Mouse (Mus musculus): ENCODE measurements around the gene Wipf3.

Wipf3 gene

DNA sequence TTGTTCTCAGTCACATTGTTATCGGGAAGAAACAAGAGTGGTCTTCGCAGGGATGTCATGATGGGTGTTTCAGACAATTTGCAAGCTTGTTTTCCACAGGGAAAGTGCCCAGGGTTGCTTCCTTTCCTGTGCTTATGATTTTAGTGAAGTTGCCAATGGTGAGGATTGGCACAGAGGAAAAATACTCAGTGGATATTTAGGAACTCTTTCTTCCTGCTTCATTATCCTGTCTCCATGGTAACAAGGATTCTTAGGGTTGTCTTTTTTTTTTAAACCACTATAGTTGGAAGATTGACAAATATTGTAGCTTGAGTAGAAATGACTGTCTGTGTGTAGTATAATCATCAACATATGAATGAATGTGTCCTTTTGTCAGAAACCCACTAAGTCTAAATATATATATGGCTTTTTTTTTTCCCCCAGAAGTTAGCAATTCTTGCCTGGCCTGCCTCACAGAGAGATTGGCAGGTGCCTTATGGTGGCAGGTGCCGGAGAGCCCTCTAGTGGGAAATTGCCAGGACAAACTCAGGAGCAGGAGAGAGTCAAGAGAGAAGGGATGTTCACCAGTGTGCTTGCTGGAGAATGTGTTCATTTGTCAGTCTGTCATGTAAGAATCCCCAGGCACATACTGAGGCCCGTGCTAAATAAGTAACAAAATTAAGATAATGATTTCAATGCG is 49.4 kb downstream of the Wipf3 start:
- no peak for DNase-seq

DNA sequence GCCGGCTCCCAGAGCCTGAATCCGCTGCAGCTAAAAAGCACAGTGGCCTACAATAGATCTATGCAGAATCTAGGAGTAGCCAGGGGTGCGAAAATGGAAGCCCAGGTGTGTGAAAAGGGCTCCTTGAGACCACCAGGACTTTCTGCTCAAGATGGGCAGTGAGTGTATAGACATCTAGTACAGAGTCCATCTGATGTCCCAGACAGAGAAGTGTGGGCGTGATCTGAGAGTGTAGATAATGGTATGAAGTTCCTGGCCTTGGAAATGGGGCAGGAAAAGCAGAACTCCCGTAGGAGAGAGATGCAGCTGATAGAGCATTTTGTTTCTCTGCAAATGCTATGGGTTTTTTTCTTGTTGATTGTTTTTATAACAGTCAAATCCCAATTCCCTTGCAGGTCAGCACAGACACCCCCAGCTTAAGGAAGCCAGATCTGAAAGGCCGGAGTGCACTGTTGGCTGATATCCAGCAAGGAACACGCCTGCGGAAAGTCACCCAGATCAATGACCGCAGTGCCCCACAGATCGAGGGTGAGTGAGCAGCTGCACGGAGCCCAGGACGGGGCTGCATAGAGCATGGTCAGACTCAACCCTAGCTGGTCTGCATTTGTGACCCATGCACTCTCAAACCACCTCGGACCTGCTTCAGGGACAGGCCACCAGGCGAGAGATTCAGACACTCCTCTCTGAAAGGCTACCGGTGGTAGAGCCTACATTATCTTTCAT is 52.1 kb downstream of the Wipf3 start:
- no peak for DNase-seq

DNA sequence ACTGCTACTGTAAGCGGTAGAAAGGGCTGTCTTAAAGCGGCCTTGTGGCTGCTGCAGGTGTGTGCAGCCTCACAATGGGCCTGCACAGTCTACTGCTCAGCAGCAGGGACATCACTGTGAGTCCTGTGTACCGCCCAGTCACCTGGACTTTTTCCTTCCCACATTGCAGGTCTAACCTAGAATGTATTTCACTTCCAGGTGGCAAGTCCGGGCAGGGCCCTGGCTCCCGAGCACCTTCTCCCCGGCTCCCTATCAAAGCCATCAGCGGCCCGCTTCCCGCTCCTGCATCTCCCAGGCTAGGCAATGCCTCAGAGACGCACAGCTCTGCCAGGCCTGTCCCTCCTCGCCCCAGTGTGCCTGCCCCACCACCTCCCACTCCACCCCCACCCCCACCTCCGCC is 55.6 kb downstream of the Wipf3 start:
- DNase-seq: no peak

- peak; percentile 47 for DNase-seq
Measured at GRCm38 (mm10) chr6:54485435-54485901, 56.1 kb downstream of the Wipf3 start.

DNA sequence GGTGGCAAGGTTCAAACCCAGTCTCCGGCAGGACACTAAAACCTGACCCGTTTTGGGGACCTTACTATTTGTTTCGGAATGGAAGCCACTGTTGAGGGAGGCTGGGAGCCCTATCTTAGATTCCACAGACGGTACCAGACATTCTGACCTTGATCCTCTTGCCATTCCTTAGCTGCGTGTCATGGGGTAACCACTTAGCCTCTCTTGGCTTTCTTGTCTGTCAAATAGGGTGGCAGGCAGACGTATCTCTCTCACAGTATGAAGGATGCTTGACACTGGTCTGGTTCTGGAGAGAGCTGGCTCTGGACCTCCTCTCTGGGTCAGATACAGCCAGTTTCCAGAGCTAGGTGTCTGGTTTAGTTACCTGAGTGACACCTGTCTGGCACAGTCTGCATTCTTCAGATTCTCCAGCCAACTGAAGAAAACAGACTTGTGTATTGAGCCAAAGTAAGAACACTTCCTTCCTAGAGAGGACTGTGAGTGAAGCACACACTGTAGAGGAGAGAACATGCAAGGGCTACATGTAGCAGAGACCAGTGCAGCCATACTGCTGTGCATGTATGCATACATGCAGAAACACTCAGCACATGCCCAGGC is 56.7 kb downstream of the Wipf3 start:
- DNase-seq: no peak

DNA sequence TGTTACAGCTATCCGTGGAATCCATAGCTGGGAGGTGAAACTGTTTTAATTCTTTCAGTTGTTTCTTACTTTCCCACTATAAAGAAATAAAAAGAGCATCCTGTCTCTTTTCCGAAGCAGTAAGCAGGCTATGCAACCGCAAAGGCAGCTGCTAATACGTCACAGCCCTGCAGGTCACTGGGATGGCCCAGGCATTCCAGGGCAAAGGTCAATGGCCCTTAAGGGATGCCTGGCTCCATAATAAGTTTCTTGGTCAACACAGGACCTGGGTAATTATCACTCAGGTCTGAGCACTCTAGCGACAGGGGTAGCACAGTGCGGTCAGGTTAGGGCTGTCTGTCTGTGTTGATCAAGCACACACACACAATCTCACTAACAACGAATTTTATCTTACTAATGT is 61.7 kb downstream of the Wipf3 start:
- DNase-seq: no peak

DNA sequence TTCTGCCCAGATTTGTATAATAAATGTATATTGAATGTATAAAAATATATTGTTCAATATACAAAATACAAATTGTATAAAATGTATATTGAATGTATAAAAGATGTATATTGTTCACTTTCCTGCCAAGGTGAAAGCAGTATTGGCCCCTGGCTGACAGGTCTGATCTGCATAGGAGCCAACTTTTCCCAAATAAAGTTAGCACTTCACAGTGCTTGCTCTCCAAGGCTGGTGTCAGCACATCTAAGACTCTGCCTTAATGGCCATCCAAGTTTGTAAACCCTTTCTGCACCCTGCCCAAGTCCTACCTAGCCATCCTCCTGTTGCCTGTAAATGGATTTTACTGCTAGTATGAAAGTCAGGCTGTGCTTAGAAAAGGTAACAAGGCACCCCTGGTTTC is 64.7 kb downstream of the Wipf3 start:
- no peak for DNase-seq

GRCm38 (mm10) chr6:54494612-54495398 is 65.4 kb downstream of the Wipf3 start:
- DNase-seq: no peak

- DNase-seq: no peak
Measured at GRCm38 (mm10) chr6:54496214-54496613, 66.8 kb downstream of the Wipf3 start.

- DNase-seq: no peak
Measured at GRCm38 (mm10) chr6:54502661-54503115, 73.3 kb downstream of the Wipf3 start.

GRCm38 (mm10) chr6:54506318-54506717 is 76.9 kb downstream of the Wipf3 start:
- no peak for DNase-seq

- DNase-seq: peak; percentile 81
Measured at GRCm38 (mm10) chr6:54507002-54507401, 77.6 kb downstream of the Wipf3 start.

DNA sequence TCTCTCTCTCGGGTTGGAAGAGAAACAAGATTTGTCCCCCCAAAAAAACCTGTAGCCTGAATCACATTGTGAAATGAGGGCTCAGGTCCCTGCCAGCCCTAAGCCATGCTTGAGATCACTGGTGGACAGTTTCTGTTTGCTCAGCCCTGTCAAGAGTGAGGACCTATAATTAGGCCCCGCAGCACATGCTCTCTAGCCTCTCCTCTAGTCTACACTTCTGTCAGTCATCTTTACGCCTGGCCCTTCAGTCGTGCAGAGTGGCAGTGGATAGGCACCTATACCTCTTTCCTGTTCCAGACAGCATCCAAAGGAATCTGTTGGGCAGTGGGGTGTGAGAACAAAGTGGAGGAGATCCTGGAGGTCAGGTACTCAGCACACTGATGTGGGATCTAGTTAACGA is 78.4 kb downstream of the Wipf3 start:
- peak; percentile 24 for DNase-seq

- peak; percentile 33 for DNase-seq
Measured at GRCm38 (mm10) chr6:54508256-54508793, 78.9 kb downstream of the Wipf3 start.

DNA sequence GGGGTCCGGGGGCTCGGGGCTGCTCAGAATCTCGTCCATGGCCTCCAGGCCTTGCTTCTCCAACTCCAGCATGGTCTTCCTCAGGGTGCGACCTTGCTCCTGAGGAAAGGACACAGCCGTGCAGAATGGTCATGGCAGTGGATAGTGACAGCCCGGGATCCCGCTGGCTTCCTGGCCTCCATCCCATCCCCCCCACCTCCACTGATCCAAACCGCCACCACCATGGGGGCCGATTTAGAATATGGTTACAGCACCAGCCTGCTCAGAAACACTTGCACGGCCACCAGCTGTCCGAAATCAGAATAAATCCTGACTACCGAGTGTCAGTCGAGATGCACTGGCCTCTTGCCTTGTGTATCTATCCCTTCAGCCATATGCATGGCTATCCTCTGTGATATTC is 79.9 kb downstream of the Wipf3 start:
- DNase-seq: no peak

- no peak for DNase-seq
Measured at GRCm38 (mm10) chr6:54512256-54512655, 82.9 kb downstream of the Wipf3 start.

DNA sequence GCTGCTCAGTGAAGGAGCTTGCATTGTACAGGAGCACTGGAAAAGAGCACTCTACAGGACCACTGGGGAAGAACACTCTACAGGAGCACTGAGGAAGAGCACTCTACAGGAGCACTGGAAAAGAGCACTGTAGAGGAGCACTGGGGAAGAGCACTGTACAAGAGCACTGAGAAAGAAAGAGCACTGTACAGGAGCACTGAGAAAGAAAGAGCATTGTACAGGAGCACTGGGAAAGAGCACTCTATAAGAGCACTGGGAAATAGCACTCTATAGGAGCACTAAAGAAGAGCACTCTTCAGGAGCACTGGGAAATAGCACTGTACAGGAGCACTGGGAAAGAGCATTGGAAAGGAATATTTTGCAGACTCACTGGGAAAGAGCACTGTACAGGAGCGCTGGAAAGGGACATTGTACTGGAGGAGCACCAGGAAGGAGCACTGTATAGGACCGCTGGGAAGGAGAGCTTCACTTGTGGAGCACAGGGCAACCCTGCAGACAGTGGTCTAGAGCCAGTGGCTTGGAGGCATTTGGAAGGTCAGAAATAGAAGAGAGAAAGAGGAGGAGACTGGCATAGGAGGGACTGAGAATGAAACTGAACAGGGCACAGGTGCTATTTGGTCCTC is 87.2 kb downstream of the Wipf3 start:
- no peak for DNase-seq

DNA sequence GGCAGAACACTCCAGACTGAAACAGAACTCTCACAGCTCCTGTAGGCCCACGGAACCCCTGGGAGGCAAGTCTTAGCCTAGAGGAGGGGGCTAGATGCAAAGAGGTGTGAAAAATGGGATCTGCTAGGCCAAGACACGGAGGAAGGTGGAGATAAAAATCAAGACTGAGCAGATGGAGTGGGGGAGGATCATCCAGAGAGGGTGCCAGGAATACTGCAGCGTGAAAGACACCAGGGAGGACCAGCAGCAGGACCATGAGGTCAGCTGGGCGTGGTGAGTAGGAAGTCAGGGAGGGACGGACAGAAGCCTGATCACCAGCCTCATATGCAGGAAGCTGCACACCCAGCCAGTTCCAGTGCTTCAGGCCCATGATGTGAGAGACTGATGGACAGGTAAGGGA is 89.4 kb downstream of the Wipf3 start:
- DNase-seq: no peak

GRCm38 (mm10) chr6:54528666-54529065 is 99.3 kb downstream of the Wipf3 start:
- no peak for DNase-seq

GRCm38 (mm10) chr6:54530182-54530581 is 100.8 kb downstream of the Wipf3 start:
- DNase-seq: no peak

GRCm38 (mm10) chr6:54531048-54531481 is 101.7 kb downstream of the Wipf3 start:
- no peak for DNase-seq

- no peak for DNase-seq
Measured at GRCm38 (mm10) chr6:54535485-54535884, 106.1 kb downstream of the Wipf3 start.

Data from retina, postnatal 1 day (tissue).